Mouse (Mus musculus): ENCODE measurements at regions not wholly inside any gene's neighbourhood (a gene's known extent, or its start where the extent isn't known, plus 50 kb on each side); places are given as distances from the start of the nearest gene placed in this dataset.

DNA sequence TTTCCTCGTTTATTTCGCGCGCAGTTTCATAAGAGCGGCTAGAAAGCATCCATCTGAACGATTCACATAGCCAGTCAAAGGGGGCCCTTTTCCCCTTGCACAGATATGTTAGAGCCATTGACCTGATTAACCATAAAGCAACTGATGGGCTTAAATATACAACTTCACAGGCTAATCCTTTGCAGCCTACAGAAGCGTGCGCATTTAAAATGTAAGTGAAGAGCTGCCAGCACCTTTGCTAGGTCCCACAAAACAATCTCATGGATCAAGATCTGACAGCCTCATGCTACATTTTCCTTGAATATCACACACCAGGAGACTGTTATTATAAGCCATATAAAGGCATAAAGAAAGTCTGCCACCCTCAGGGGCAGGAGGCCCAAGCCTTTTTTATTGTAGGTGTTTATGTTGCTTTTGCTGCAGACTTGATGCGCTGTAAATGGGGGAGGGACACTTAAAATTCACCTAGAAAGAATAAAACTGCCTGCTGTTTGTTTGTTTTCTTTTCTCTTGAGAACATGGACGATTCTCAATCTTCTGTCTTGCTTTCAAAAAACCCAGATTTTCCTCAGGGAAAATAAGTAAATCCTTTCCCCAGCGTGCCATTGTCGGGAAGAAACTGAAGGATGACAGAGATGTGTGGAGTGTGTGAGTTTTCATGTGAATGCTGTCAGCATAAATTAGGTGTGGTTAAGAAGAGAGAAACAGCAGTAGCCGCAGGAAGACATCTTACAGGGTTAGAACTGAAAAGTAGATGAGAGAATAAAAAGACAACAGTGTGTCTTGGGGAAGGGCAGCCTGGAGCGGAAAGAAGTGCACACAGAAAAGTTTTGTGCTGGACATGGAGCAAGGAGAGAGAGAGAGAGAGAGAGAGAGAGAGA is 196.3 kb downstream of the Cpe start:
- Histone ChIP-seq H3K27me3 (ENCODE audit: control insufficient read depth, insufficient read depth, low read length) (no peaks in the 10 kb centered on the region), H3K4me3 (replicated peaks; ENCODE audit: insufficient read depth, low read depth, low read length) (no peak overlapping the region), H3K4me1 (ENCODE audit: control insufficient read depth, insufficient read depth, low read length) (no peaks in the 10 kb centered on the region), H3K27ac (ENCODE audit: insufficient read depth, low read length) (no peak overlapping the region)
- TF ChIP-seq POLR2A (IDR thresholded peaks at IDR 0.05; ENCODE audit: borderline replicate concordance, insufficient read depth, low read length) (no peak), CTCF (IDR thresholded peaks at IDR 0.05; ENCODE audit: borderline replicate concordance, insufficient read depth, low read depth, low read length) (no peak)
- DNase-seq: no peak
- WGBS: 59% methylated on average over 14 of the region's 14 CpGs

DNA sequence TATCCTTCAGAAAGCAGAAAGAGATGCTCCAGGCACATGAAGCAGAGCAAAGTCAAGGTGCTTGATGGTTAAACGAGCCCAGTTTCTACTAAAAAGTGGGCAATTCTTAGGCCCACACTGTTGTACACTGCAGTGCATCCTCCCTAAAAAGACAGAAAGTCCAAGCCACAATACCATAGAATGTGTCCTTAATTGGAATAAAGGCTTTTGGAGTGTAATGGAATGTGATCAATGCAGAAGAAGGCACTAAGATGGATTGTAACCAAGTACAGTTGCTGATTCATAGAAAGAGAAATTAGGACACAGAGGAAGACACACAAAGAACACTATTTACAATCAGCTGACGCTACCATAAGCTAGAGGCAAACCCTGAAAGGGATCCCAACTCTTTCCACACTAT is 201.3 kb downstream of the Cpe start:
- Histone ChIP-seq H3K27ac (ENCODE audit: insufficient read depth, low read length) (no peak overlapping the region), H3K4me1 (ENCODE audit: control insufficient read depth, insufficient read depth, low read length) (no peaks in the 10 kb centered on the region), H3K4me3 (replicated peaks; ENCODE audit: insufficient read depth, low read depth, low read length) (no peak overlapping the region), H3K27me3 (ENCODE audit: control insufficient read depth, insufficient read depth, low read length) (no peaks in the 10 kb centered on the region)
- no peak for DNase-seq
- TF ChIP-seq POLR2A (IDR thresholded peaks at IDR 0.05; ENCODE audit: borderline replicate concordance, insufficient read depth, low read length): no peak
- TF ChIP-seq CTCF (IDR thresholded peaks at IDR 0.05; ENCODE audit: borderline replicate concordance, insufficient read depth, low read depth, low read length): no peak
- 86% methylated on average over 2 of the region's 2 CpGs for WGBS

- H3K4me3 ChIP-seq (replicated peaks; ENCODE audit: insufficient read depth, low read depth, low read length): no peak overlapping the region
- DNase-seq: no peak
- no peak for TF ChIP-seq CTCF (IDR thresholded peaks at IDR 0.05; ENCODE audit: borderline replicate concordance, insufficient read depth, low read depth, low read length)
- TF ChIP-seq POLR2A (IDR thresholded peaks at IDR 0.05; ENCODE audit: borderline replicate concordance, insufficient read depth, low read length): no peak
- WGBS: 60% methylated on average over 3 of the region's 3 CpGs
- H3K27me3 ChIP-seq (ENCODE audit: control insufficient read depth, insufficient read depth, low read length): no peaks in the 10 kb centered on the region
- no peaks in the 10 kb centered on the region for H3K4me1 ChIP-seq (ENCODE audit: control insufficient read depth, insufficient read depth, low read length)
- no peak overlapping the region for H3K27ac ChIP-seq (ENCODE audit: insufficient read depth, low read length)
Observed at GRCm38 (mm10) chr8:64488057-64488456, 204.8 kb downstream of the Cpe start.

GRCm38 (mm10) chr8:64473276-64473675 is 219.6 kb downstream of the Cpe start:
- no peaks in the 10 kb centered on the region for H3K4me1 ChIP-seq (ENCODE audit: control insufficient read depth, insufficient read depth, low read length)
- no peak overlapping the region for H3K27ac ChIP-seq (ENCODE audit: insufficient read depth, low read length)
- TF ChIP-seq POLR2A (IDR thresholded peaks at IDR 0.05; ENCODE audit: borderline replicate concordance, insufficient read depth, low read length): no peak
- no peak for TF ChIP-seq CTCF (IDR thresholded peaks at IDR 0.05; ENCODE audit: borderline replicate concordance, insufficient read depth, low read depth, low read length)
- no peaks in the 10 kb centered on the region for H3K27me3 ChIP-seq (ENCODE audit: control insufficient read depth, insufficient read depth, low read length)
- H3K4me3 ChIP-seq (replicated peaks; ENCODE audit: insufficient read depth, low read depth, low read length): no peak overlapping the region
- DNase-seq: no peak

DNA sequence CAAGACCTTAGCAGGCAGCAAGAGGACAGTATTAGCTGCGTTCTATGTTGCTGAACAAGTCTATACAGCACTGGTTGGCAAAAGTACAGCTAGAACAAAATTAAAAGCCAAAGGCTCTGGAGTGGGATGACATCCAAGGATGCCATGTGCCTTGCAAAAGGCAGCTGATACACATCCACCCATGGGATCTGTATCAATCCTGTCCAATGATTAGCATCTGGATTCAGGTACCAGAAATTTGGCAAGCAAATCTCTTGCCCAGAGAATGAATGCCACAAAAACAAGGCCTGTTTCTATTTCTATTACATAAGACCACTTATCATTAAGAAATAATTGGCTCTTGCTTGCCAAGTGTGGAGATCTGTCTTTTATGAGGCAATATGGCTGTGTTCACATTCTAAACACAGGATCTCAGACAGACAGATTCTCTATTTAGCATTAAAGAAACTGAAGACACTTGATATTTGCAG is 220.0 kb downstream of the Cpe start:
- no peak overlapping the region for H3K4me3 ChIP-seq (replicated peaks; ENCODE audit: insufficient read depth, low read depth, low read length)
- H3K4me1 ChIP-seq (ENCODE audit: control insufficient read depth, insufficient read depth, low read length): no peaks in the 10 kb centered on the region
- 58% methylated on average over 1 of the region's 1 CpGs for WGBS
- DNase-seq: no peak
- H3K27ac ChIP-seq (ENCODE audit: insufficient read depth, low read length): no peak overlapping the region
- no peak for TF ChIP-seq CTCF (IDR thresholded peaks at IDR 0.05; ENCODE audit: borderline replicate concordance, insufficient read depth, low read depth, low read length)
- TF ChIP-seq POLR2A (IDR thresholded peaks at IDR 0.05; ENCODE audit: borderline replicate concordance, insufficient read depth, low read length): no peak
- no peaks in the 10 kb centered on the region for H3K27me3 ChIP-seq (ENCODE audit: control insufficient read depth, insufficient read depth, low read length)

DNA sequence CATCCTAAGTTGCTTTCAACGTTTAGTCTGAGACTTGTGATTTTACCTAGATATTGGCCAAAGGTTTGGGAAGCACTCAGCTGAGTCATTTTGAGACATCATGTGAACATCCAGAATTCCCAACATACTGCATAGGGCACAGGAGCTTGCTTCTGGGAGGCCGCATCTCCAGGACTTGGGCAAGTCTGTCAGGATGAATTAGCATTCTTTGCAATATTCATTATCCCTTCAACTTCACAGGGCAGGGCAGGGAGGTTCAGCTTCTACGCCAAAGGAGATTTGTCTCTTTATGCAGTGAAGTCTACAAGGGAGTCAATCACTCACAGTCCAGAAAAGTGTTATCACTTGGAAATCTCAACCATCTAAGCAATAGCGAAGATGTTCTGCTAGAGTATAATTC is 231.7 kb downstream of the Cpe start:
- no peaks in the 10 kb centered on the region for H3K27me3 ChIP-seq (ENCODE audit: control insufficient read depth, insufficient read depth, low read length)
- 69% methylated on average over 4 of the region's 4 CpGs for WGBS
- no peak overlapping the region for H3K4me3 ChIP-seq (replicated peaks; ENCODE audit: insufficient read depth, low read depth, low read length)
- DNase-seq: peak in 1 of 2 experiments; percentile 3
- no peak for TF ChIP-seq POLR2A (IDR thresholded peaks at IDR 0.05; ENCODE audit: borderline replicate concordance, insufficient read depth, low read length)
- no peak for TF ChIP-seq CTCF (IDR thresholded peaks at IDR 0.05; ENCODE audit: borderline replicate concordance, insufficient read depth, low read depth, low read length)
- no peaks in the 10 kb centered on the region for H3K4me1 ChIP-seq (ENCODE audit: control insufficient read depth, insufficient read depth, low read length)
- no peak overlapping the region for H3K27ac ChIP-seq (ENCODE audit: insufficient read depth, low read length)

DNA sequence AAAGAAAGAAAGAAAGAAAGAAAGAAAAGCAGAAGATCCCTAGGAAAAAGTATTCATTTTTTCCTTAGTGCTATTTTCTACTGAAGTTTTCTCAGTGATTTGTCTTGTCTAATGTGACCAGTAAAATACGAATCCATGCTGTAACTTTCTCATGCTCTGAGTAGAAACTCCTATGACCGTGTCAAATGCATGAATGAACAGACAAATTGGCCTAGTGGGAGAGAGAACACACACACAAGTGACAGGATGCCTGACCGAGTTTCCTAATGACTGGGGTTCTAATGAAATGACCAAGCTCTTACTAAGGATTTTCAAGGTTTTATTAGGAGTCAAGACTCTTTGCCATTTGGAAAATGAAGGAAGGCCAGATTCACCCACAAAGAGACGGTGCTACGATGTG is 235.9 kb downstream of the Cpe start:
- Histone ChIP-seq H3K27ac (ENCODE audit: insufficient read depth, low read length) (no peak overlapping the region), H3K4me1 (ENCODE audit: control insufficient read depth, insufficient read depth, low read length) (no peaks in the 10 kb centered on the region), H3K4me3 (replicated peaks; ENCODE audit: insufficient read depth, low read depth, low read length) (no peak overlapping the region), H3K27me3 (ENCODE audit: control insufficient read depth, insufficient read depth, low read length) (no peaks in the 10 kb centered on the region)
- no peak for TF ChIP-seq POLR2A (IDR thresholded peaks at IDR 0.05; ENCODE audit: borderline replicate concordance, insufficient read depth, low read length)
- TF ChIP-seq CTCF (IDR thresholded peaks at IDR 0.05; ENCODE audit: borderline replicate concordance, insufficient read depth, low read depth, low read length): no peak
- no peak for DNase-seq
- WGBS: 56% methylated on average over 5 of the region's 5 CpGs

DNA sequence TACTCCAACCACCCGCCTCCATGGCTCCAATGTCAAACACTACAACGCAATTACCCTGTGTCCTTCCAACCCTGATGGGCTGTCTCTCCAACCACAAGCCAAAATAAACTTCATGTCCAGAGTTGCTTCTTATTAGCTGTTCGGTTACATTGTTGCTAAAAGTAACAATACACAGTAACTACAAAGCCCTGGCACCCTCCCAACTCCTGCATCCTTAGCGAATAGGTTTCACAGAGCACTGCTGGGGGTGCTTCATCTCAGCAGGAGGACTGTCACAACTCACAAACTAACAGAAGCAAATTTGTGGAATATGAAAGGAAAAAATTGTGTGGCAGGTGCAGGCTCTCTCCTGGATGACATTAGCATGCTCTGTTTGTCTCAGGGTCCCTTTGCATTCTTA is 238.1 kb downstream of the Cpe start:
- no peaks in the 10 kb centered on the region for H3K4me1 ChIP-seq (ENCODE audit: control insufficient read depth, insufficient read depth, low read length)
- WGBS: 64% methylated on average over 4 of the region's 4 CpGs
- DNase-seq: peak in 1 of 2 experiments; percentile 5
- H3K4me3 ChIP-seq (replicated peaks; ENCODE audit: insufficient read depth, low read depth, low read length): no peak overlapping the region
- no peak overlapping the region for H3K27ac ChIP-seq (ENCODE audit: insufficient read depth, low read length)
- TF ChIP-seq POLR2A (IDR thresholded peaks at IDR 0.05; ENCODE audit: borderline replicate concordance, insufficient read depth, low read length) (no peak), CTCF (IDR thresholded peaks at IDR 0.05; ENCODE audit: borderline replicate concordance, insufficient read depth, low read depth, low read length) (no peak)
- H3K27me3 ChIP-seq (ENCODE audit: control insufficient read depth, insufficient read depth, low read length): no peaks in the 10 kb centered on the region

Measured in cerebellum, adult 2 months (tissue).